ENCODE assay signal across 8 mouse cellular contexts in the genomic region with DNA sequence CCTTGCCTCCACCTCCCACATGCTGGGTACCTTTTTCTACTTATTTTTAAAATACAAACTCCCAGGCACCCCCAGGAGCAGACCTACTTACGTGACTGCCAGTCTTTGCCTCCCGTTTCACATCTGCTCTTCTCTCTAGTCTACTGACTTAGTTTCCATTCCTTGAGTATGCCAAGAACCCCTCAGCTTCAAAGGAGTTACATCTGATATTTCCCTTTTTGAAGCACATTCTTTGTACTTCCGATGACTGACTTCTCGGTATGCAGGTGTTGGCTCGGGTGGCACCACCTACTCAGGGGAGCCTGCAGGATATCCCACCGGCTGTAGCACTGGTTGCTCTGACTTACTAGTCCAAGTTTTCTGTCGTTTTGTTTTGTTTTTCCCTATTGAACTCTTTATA. TPM values are rescaled to one million over a fixed set of nuclear protein-coding genes. Genes with fewer than 3 reads are reported as not detected.
DNase-seq lines count a peak whose midpoint lies in the region; ATAC-seq and TF ChIP-seq lines count a peak whose summit lies in the region.

No protein-coding gene starts in this region.

- no peak for TF ChIP-seq CTCF in layer of hippocampus, adult 2 months (conservative IDR thresholded peaks at IDR 0.05)
- TF ChIP-seq CTCF in embryonic fibroblast, embryonic 13.5 days (IDR thresholded peaks at IDR 0.05; ENCODE audit: borderline replicate concordance, insufficient read depth, low read length): no peak

- peak overlapping the region; percentile 56 for H3K27ac ChIP-seq in layer of hippocampus, adult 2 months
- no peak overlapping the region for H3K27ac ChIP-seq in embryonic fibroblast, embryonic 13.5 days (ENCODE audit: insufficient read depth, low read length)
- no peak overlapping the region for H3K27ac ChIP-seq in limb, embryonic 14.5 days (replicated peaks; ENCODE audit: low read depth, low read length)
- no peak overlapping the region for H3K27ac ChIP-seq in stomach, embryonic 14.5 days (ENCODE audit: low read length)

- ATAC-seq in limb, embryonic 14.5 days (ENCODE audit: low FRiP score, low read depth): no peak
- ATAC-seq in stomach, embryonic 14.5 days (ENCODE audit: insufficient number of reproducible peaks, insufficient read depth, low FRiP score, low read depth): no peak

- H3K4me1 ChIP-seq in embryonic fibroblast, embryonic 13.5 days (ENCODE audit: control insufficient read depth, insufficient read depth, low read length): no peaks in the 10 kb centered on the region
- H3K4me1 ChIP-seq in limb, embryonic 14.5 days (ENCODE audit: control insufficient read depth, insufficient read depth, low read length): peaks cover 6% of the 10 kb centered on the region; the same call in 1 of the 2 replicates
- H3K4me1 ChIP-seq in stomach, embryonic 14.5 days (ENCODE audit: control insufficient read depth, insufficient read depth, low read length): peaks cover 7% of the 10 kb centered on the region; the same call in 1 of the 2 replicates

- no peak for TF ChIP-seq POLR2A in embryonic fibroblast, embryonic 13.5 days (IDR thresholded peaks at IDR 0.05; ENCODE audit: low read depth, low read length)
- TF ChIP-seq POLR2A in limb, embryonic 14.5 days (IDR thresholded peaks at IDR 0.05; ENCODE audit: borderline replicate concordance, extremely low read depth, insufficient read depth, insufficient read length): no peak

- no peaks in the 10 kb centered on the region for H3K9me3 ChIP-seq in limb, embryonic 14.5 days (ENCODE audit: control insufficient read depth, low read length)
- no peaks in the 10 kb centered on the region for H3K9me3 ChIP-seq in stomach, embryonic 14.5 days (ENCODE audit: control insufficient read depth, low read depth, low read length)

- 40% methylated on average over 7 of the region's 7 CpGs for WGBS in limb, embryonic 14.5 days
- WGBS in stomach, embryonic 14.5 days: 31% methylated on average over 7 of the region's 7 CpGs

- no peaks in the 10 kb centered on the region for H3K27me3 ChIP-seq in limb, embryonic 14.5 days (ENCODE audit: control insufficient read depth, insufficient read depth, low read length)
- no peaks in the 10 kb centered on the region for H3K27me3 ChIP-seq in stomach, embryonic 14.5 days (ENCODE audit: control insufficient read depth, insufficient read depth, low read length)

- DNase-seq in layer of hippocampus, adult 2 months (ENCODE audit: low spot score in 2 of 2): no peak
- no peak for DNase-seq in layer of hippocampus, postnatal 36 days
- no peak for DNase-seq in limb, embryonic 14.5 days (ENCODE audit: low spot score)
- DNase-seq in ovary, adult 18-20 months (ENCODE audit: low spot score): no peak
- no peak for DNase-seq in kidney, postnatal 14 days
- DNase-seq in MN1 (ENCODE audit: low spot score): no peak

- H3K4me3 ChIP-seq in layer of hippocampus, adult 2 months: peak overlapping the region; percentile 86
- peak overlapping the region; percentile 48 for H3K4me3 ChIP-seq in embryonic fibroblast, embryonic 13.5 days (ENCODE audit: insufficient read depth, low read length)
- peak overlapping the region; percentile 76 for H3K4me3 ChIP-seq in limb, embryonic 14.5 days (replicated peaks; ENCODE audit: low read length)
- peak overlapping the region; percentile 87 for H3K4me3 ChIP-seq in stomach, embryonic 14.5 days (ENCODE audit: low read depth, low read length)

- no peaks in the 10 kb centered on the region for H3K36me3 ChIP-seq in limb, embryonic 14.5 days (ENCODE audit: control insufficient read depth, insufficient read depth, low read length)
- H3K36me3 ChIP-seq in stomach, embryonic 14.5 days (ENCODE audit: control insufficient read depth, insufficient read depth, low read length): no peaks in the 10 kb centered on the region

- H3K4me2 ChIP-seq in limb, embryonic 14.5 days (replicated peaks; ENCODE audit: low read depth, low read length, severe bottlenecking): peak overlapping the region; percentile 77
- peak overlapping the region; percentile 88 for H3K4me2 ChIP-seq in stomach, embryonic 14.5 days (replicated peaks; ENCODE audit: low read depth, low read length)

- no peak overlapping the region for H3K9ac ChIP-seq in limb, embryonic 14.5 days (ENCODE audit: low read depth, low read length, severe bottlenecking)
- H3K9ac ChIP-seq in stomach, embryonic 14.5 days (replicated peaks; ENCODE audit: low read depth, low read length): no peak overlapping the region

RNA-seq across cellular contexts. Expression of a gene that starts 0.6 kb away (rescaled TPM):
- total RNA-seq in layer of hippocampus, adult 2 months (2021): 10 to 100 TPM; 10.7 to 13.7 TPM
- 10 to 100 TPM in 1 of 2 experiments, 1 to 10 TPM in 1; 10.0 to 10.5 TPM for total RNA-seq in layer of hippocampus, postnatal 36 days (2021)
- 11.8 and 13.2 TPM in 2 replicates for polyA plus RNA-seq in embryonic fibroblast, embryonic 13.5 days (2011; ENCODE audit: insufficient read length, low read depth, missing spikeins)
- 20.6 and 21.2 TPM in 2 replicates for polyA plus RNA-seq in limb, embryonic 14.5 days (2012; rRNA removed)
- 27.0 and 27.6 TPM in 2 replicates for polyA plus RNA-seq in limb, embryonic 14.5 days (2014; fragmentation: Nextera tagmentation; extraction: Ambion mirVana)
- polyA plus RNA-seq in stomach, embryonic 14.5 days (2014; fragmentation: Nextera tagmentation; extraction: Ambion mirVana): 29.3 and 29.5 TPM in 2 replicates

RNA-seq across cellular contexts. Expression of a gene that starts 8.9 kb away (rescaled TPM):
- 10 to 100 TPM in 1 of 2 experiments, 1 to 10 TPM in 1; 9.1 to 10.8 TPM for total RNA-seq in layer of hippocampus, adult 2 months (2021)
- 10 to 100 TPM in 1 of 2 experiments, 1 to 10 TPM in 1; 9.2 to 10.1 TPM for total RNA-seq in layer of hippocampus, postnatal 36 days (2021)
- 1.8 and 1.9 TPM in 2 replicates for polyA plus RNA-seq in embryonic fibroblast, embryonic 13.5 days (2011; ENCODE audit: insufficient read length, low read depth, missing spikeins)
- polyA plus RNA-seq in limb, embryonic 14.5 days (2012; rRNA removed): 7.1 and 8.9 TPM in 2 replicates
- 0.98 and 1.1 TPM in 2 replicates for polyA plus RNA-seq in limb, embryonic 14.5 days (2014; fragmentation: Nextera tagmentation; extraction: Ambion mirVana)
- polyA plus RNA-seq in stomach, embryonic 14.5 days (2014; fragmentation: Nextera tagmentation; extraction: Ambion mirVana): 0.80 and 1.0 TPM in 2 replicates

RNA-seq across cellular contexts. Expression of a gene that starts 9.1 kb away (rescaled TPM):
- not detected for total RNA-seq in layer of hippocampus, adult 2 months (2021)
- total RNA-seq in layer of hippocampus, postnatal 36 days (2021): not detected
- polyA plus RNA-seq in embryonic fibroblast, embryonic 13.5 days (2011; ENCODE audit: insufficient read length, low read depth, missing spikeins): not detected in 2 replicates
- polyA plus RNA-seq in limb, embryonic 14.5 days (2012; rRNA removed): 0.16 and 0.58 TPM in 2 replicates
- 0.46 TPM in 1 of 2 replicates, not detected in the other for polyA plus RNA-seq in limb, embryonic 14.5 days (2014; fragmentation: Nextera tagmentation; extraction: Ambion mirVana)
- not detected in 2 replicates for polyA plus RNA-seq in stomach, embryonic 14.5 days (2014; fragmentation: Nextera tagmentation; extraction: Ambion mirVana)

RNA-seq across cellular contexts. Expression of a gene that starts 34.5 kb away (rescaled TPM):
- total RNA-seq in layer of hippocampus, adult 2 months (2021): 1 to 10 TPM; 5.4 to 5.7 TPM
- total RNA-seq in layer of hippocampus, postnatal 36 days (2021): 1 to 10 TPM; 4.9 to 5.8 TPM
- 21.5 and 24.3 TPM in 2 replicates for polyA plus RNA-seq in embryonic fibroblast, embryonic 13.5 days (2011; ENCODE audit: insufficient read length, low read depth, missing spikeins)
- polyA plus RNA-seq in limb, embryonic 14.5 days (2012; rRNA removed): 38.3 and 41.8 TPM in 2 replicates
- polyA plus RNA-seq in limb, embryonic 14.5 days (2014; fragmentation: Nextera tagmentation; extraction: Ambion mirVana): 9.3 and 9.4 TPM in 2 replicates
- polyA plus RNA-seq in stomach, embryonic 14.5 days (2014; fragmentation: Nextera tagmentation; extraction: Ambion mirVana): 7.4 and 9.8 TPM in 2 replicates

RNA-seq across cellular contexts. Expression of a gene that starts 45.5 kb away (rescaled TPM):
- 10 to 100 TPM; 30.0 to 34.9 TPM for total RNA-seq in layer of hippocampus, adult 2 months (2021)
- 10 to 100 TPM; 26.8 to 28.6 TPM for total RNA-seq in layer of hippocampus, postnatal 36 days (2021)
- 0.85 and 1.5 TPM in 2 replicates for polyA plus RNA-seq in embryonic fibroblast, embryonic 13.5 days (2011; ENCODE audit: insufficient read length, low read depth, missing spikeins)
- polyA plus RNA-seq in limb, embryonic 14.5 days (2012; rRNA removed): 6.7 and 8.0 TPM in 2 replicates
- 3.8 and 3.9 TPM in 2 replicates for polyA plus RNA-seq in limb, embryonic 14.5 days (2014; fragmentation: Nextera tagmentation; extraction: Ambion mirVana)
- polyA plus RNA-seq in stomach, embryonic 14.5 days (2014; fragmentation: Nextera tagmentation; extraction: Ambion mirVana): 3.2 and 4.1 TPM in 2 replicates
